Mouse (Mus musculus) neutrophil, adult 5-6 weeks (primary cell): Measurements from ENCODE around the gene Ugt1a8. TPM values are rescaled to one million over a fixed set of nuclear protein-coding genes. Genes with fewer than 3 reads are reported as not detected.

Source experiments
- ATAC-seq: fragments of 151-379, 151-347 bp; 2 replicates; pipeline ENCODE4 v1.8.0; 2017; ENCODE audit warnings: mild to moderate bottlenecking, moderate TSS enrichment; ENCODE audit not compliant: insufficient number of reproducible peaks, poor library complexity, low FRiP score, severe bottlenecking; ENCODE audit errors: extremely low read depth
- total RNA-seq: library from RNA; stranded (forward); fragments of 200-1000 nt; gene quantifications from 2 replicates; pipeline ENCODE4 v1.2.3, GENCODE M21; 2017

The Ugt1a8 gene
- total RNA-seq, 1 experiment from 2014 or later: not detected

- no peak for ATAC-seq
These were observed 161.0 kb downstream of the Ugt1a8 start for GRCm38 (mm10) chr1:88248658-88249057.

GRCm38 (mm10) chr1:88249596-88249995 is 162.0 kb downstream of the Ugt1a8 start:
- no peak for ATAC-seq

DNA sequence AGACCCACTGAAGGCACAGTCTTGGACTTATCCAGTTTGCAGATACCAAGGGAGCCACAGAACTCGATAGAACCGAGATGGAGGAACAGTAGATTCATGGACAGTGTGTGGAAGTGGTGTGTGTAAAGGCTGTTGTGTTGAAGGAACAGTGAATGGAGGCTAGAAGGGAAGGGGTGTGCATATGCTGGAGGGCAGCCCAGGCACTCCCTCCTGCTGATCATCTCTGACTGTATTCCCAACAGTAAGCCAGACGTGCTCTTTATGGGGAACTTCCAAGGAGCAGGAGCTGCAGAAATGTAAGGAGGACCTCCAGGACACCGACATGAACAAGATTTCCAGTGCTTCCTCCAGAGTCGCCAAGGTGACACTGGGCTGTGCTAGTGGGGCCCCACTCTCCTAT is 162.4 kb downstream of the Ugt1a8 start:
- no peak for ATAC-seq

DNA sequence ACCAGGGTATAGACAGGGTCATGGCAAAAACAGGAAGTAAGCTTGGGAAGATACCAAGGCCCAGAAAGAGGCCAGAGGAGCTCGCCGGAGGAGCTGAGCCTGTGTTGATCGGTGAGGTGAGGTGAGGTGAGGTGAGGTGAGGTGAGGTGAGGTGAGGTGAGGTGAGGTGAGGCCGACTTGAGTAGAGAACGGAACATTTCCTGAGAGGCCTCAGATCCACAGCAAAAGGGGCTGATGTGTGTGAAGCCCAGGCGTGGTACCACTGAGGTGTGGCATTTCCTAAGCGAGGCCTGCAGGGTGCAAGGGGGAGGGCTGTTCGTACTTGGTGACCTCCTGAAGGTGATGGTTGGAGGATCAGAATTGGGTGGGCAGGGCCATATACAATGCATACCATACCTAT is 165.5 kb downstream of the Ugt1a8 start:
- ATAC-seq: peak; percentile 4

DNA sequence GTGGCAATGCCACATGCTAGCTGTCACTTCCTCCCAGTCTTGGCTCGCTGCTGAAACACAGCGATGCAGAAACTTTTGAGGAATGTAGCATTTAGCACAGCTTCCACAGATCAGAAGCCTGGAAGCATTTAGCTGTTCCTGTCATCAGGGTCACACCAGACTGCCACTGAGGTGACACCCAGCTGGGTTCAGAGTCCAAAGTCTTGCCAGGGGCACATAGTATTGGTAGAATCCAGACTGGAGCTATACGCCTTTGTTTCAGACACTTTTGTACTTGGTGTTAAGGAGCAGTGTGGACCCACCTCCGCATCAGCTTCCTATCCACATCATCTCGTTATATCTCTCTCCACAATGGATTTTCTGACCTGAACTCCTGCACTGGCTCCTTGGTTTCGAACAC is 165.9 kb downstream of the Ugt1a8 start:
- ATAC-seq: peak; percentile 3; the same call in 1 of the 2 replicates

- ATAC-seq: no peak
These were observed 167.3 kb downstream of the Ugt1a8 start for GRCm38 (mm10) chr1:88254793-88255465.

DNA sequence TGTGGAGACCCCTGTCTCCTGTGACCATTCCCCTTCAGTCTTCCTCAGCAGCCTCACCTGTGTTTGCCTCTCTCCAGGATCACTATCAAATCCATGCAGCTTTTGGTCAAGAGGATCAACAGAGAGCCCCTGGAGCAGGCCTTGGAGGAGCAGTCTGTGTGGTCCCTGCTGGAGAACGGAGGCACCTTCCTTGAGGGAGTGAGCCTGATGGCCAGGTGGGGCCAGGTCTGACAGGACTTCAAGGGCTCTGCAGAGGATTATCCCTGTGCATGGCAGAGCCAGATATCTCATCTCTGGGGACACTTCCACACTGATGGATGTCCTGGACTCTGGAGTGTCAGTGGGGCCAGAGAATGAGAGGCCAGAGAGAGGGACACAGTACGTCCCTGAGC is 167.8 kb downstream of the Ugt1a8 start:
- ATAC-seq: no peak

- ATAC-seq: no peak
These were observed 168.6 kb downstream of the Ugt1a8 start for GRCm38 (mm10) chr1:88255989-88256754.

DNA sequence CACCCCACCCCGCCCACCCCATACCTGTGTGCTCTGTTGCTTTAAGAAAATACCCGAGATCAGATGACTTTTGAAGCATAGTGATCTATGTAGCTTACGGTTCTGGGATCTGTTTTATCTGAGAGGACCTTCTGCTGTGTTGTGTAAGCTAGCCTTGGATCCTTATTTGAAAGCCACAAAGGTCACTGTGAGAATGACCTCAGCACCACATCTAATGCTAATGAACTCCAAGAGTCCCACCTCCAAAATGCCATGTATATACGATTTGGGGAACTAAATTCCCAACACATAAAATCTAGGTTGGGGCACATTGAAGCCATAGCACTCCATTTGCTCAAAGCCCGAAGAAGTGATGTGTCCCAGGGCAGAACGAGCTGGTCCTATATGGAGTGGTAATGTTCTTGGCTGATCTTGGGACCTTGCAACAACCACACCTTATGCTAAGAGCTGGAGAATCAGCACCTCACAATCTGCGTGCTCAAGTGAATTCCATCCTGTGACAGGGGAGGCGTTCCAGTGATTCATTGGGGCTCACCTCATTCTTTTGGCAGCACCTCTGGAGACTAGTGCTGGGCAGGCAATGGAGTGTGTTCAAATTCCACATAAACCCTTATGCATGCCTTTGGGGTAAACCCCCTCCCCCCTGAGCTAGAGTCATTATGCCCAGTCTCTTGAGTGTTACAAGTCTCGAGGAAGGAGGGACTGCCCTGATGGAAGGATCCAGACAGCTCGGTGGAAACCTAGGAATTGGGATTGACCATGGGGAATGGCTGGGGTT is 169.5 kb downstream of the Ugt1a8 start:
- ATAC-seq: no peak

DNA sequence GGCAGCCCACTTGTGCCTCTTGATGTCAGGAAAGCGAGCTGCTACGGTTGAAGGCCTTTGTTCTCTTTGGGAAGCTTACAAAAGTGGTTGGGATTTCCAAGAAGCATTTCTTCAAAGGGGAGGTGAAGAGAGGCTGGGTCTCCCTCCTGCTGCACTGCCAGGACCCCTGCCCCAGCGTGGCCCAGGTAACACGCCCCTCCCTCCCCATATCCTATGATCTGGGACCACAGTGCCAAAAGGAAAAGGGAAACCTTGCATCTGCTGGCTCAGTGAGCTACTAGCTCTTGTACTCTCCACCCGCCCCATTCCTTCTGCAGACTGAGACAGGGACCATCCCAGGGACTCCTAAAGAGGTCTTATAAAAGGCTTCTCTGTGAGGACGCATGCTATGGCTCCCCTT is 170.1 kb downstream of the Ugt1a8 start:
- ATAC-seq: no peak

DNA sequence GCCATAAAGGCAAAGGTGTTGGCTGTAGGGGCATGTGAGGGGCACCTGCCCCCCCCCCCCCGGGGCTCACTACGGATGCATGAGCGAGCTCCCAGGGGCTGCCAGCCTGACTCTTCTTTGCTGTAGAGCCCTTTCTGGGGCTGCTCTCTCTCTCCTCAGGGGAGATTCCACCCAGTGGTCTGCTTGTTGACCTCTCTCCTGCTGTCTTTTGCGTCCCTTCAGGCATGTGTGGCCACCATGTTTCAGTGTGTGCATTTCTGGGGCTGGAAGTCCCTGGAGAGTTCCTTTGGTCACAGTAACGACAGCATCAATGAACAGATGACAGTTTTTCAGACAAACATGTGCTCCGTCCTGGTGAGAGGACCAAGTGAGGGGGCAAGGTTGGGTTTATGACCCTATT is 170.7 kb downstream of the Ugt1a8 start:
- no peak for ATAC-seq

GRCm38 (mm10) chr1:88258881-88259642 is 171.4 kb downstream of the Ugt1a8 start:
- no peak for ATAC-seq

- ATAC-seq: no peak
These were observed 172.0 kb downstream of the Ugt1a8 start for GRCm38 (mm10) chr1:88259643-88260024.

DNA sequence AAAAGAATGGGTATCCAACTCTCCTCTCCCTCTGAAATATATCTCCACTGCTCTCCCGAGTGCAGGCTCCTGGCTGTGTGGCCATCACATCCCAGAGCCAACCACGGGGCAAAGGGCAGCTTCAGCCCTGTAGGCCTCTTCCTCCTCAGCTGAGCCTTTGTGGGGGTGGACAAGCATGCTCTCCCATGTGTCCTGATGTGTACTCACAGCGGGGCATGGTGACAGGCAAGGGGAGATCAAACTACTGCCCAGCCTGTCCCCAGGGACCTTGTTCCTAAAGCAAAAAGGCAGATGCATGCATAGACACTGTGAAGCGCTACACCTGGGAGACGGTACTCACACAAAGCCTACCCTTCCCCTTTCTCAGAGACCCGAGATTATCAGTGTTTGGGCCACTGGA is 172.5 kb downstream of the Ugt1a8 start:
- peak; percentile 2; the same call in 1 of the 2 replicates for ATAC-seq

GRCm38 (mm10) chr1:88260604-88261377 is 173.2 kb downstream of the Ugt1a8 start:
- ATAC-seq: peak; percentile 31

GRCm38 (mm10) chr1:88261706-88262105 is 174.1 kb downstream of the Ugt1a8 start:
- no peak for ATAC-seq

GRCm38 (mm10) chr1:88262255-88262654 is 174.6 kb downstream of the Ugt1a8 start:
- ATAC-seq: peak; percentile 10

- no peak for ATAC-seq
These were observed 175.3 kb downstream of the Ugt1a8 start for GRCm38 (mm10) chr1:88262961-88263360.
